Mouse (Mus musculus): ENCODE results near the gene Cd3g. TPM values are rescaled to one million over a fixed set of nuclear protein-coding genes. Genes with fewer than 3 reads are reported as not detected.
A peak's percentile ranks its signal among the peaks of the same experiment; 100 is the strongest.

The Cd3g gene
- polyA plus RNA-seq (2015; fragmentation: Nextera tagmentation; extraction: Ambion mirVana), result 0.63 and 1.1 TPM in 2 replicates

- H3K9ac ChIP-seq (replicated peaks; ENCODE audit: low read depth), result no peak within 1 kb of the TSS
- 56% methylated on average over 3 of the region's 3 CpGs for WGBS
- no peak within 1 kb of the TSS for H3K27ac ChIP-seq (ENCODE audit: low read length)
- no peak within 1 kb of the TSS for H3K4me3 ChIP-seq (ENCODE audit: low read depth, low read length)
- no peaks in the 10 kb centered on the region for H3K9me3 ChIP-seq (ENCODE audit: low read length)
- no peaks in the 10 kb centered on the region for H3K4me1 ChIP-seq (ENCODE audit: insufficient read depth, low read depth, low read length)
- ATAC-seq (no peak), DNase-seq (ENCODE audit: low spot score) (no peak)
- H3K36me3 ChIP-seq (ENCODE audit: insufficient read depth, low read length), result no peaks in the 10 kb centered on the region
- no peak within 1 kb of the TSS for H3K4me2 ChIP-seq (replicated peaks; ENCODE audit: low read depth, low read length)
- H3K27me3 ChIP-seq (replicated peaks; ENCODE audit: insufficient read depth, low read length), result no peaks in the 10 kb centered on the region
- TF ChIP-seq EP300 (IDR thresholded peaks at IDR 0.05) (no peak), CTCF (IDR thresholded peaks at IDR 0.05) (no peak)
These were observed at the start of gene Cd3g for GRCm38 (mm10) chr9:44980242-44980641. Cd3g (minus strand) TSS chr9:44980431.

- 52% methylated on average over 8 of the region's 8 CpGs for WGBS
- no peaks in the 10 kb centered on the region for H3K9me3 ChIP-seq (ENCODE audit: low read length)
- DNase-seq (ENCODE audit: low spot score) (peak; percentile 23), ATAC-seq (no peak)
- no peaks in the 10 kb centered on the region for H3K27me3 ChIP-seq (replicated peaks; ENCODE audit: insufficient read depth, low read length)
- H3K4me1 ChIP-seq (ENCODE audit: insufficient read depth, low read depth, low read length), result no peaks in the 10 kb centered on the region
- H3K27ac ChIP-seq (ENCODE audit: low read length), result no peak overlapping the region
- no peak overlapping the region for H3K9ac ChIP-seq (replicated peaks; ENCODE audit: low read depth)
- no peak overlapping the region for H3K4me2 ChIP-seq (replicated peaks; ENCODE audit: low read depth, low read length)
- no peaks in the 10 kb centered on the region for H3K36me3 ChIP-seq (ENCODE audit: insufficient read depth, low read length)
- H3K4me3 ChIP-seq (ENCODE audit: low read depth, low read length), result no peak overlapping the region
- TF ChIP-seq CTCF (IDR thresholded peaks at IDR 0.05), result no peak
These were observed 47.1 kb upstream of the Cd3g start for GRCm38 (mm10) chr9:45027376-45027775.

- no peak for ATAC-seq
- no peak overlapping the region for H3K4me2 ChIP-seq (replicated peaks; ENCODE audit: low read depth, low read length)
- H3K27me3 ChIP-seq (replicated peaks; ENCODE audit: insufficient read depth, low read length), result no peaks in the 10 kb centered on the region
- H3K4me1 ChIP-seq (ENCODE audit: insufficient read depth, low read depth, low read length), result no peaks in the 10 kb centered on the region
- no peak overlapping the region for H3K4me3 ChIP-seq (ENCODE audit: low read depth, low read length)
- H3K27ac ChIP-seq (ENCODE audit: low read length), result no peak overlapping the region
- no peak overlapping the region for H3K9ac ChIP-seq (replicated peaks; ENCODE audit: low read depth)
- no peaks in the 10 kb centered on the region for H3K9me3 ChIP-seq (ENCODE audit: low read length)
- 52% methylated on average over 2 of the region's 2 CpGs for WGBS
- H3K36me3 ChIP-seq (ENCODE audit: insufficient read depth, low read length), result no peaks in the 10 kb centered on the region
- no peak for TF ChIP-seq CTCF (IDR thresholded peaks at IDR 0.05)
- no peak for TF ChIP-seq EP300 (IDR thresholded peaks at IDR 0.05)
- DNase-seq (ENCODE audit: low spot score), result no peak
These were observed 44.0 kb upstream of the Cd3g start for GRCm38 (mm10) chr9:45024187-45024586.

DNA sequence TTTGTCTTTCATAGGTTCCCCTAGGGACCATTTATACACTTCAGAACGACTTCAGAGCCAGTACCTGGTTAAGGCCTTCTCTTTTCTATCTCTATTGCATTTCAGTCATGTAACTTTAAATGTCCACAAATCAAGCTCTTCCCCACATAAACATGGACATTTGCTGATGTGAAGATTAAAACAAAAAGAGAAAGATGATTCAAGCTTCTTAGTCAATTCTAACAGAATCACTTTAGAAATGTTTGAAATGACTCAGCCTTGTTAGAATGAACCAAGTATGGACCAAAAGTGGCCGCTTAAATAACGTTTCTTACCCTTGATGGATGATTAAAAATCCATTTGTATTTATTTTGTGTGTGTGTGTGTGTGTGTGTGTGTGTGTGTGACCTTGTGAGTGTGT is 43.4 kb upstream of the Cd3g start:
- Histone ChIP-seq H3K4me3 (ENCODE audit: low read depth, low read length) (no peak overlapping the region), H3K9ac (replicated peaks; ENCODE audit: low read depth) (no peak overlapping the region), H3K4me2 (replicated peaks; ENCODE audit: low read depth, low read length) (no peak overlapping the region), H3K4me1 (ENCODE audit: insufficient read depth, low read depth, low read length) (no peaks in the 10 kb centered on the region), H3K27ac (ENCODE audit: low read length) (no peak overlapping the region), H3K36me3 (ENCODE audit: insufficient read depth, low read length) (no peaks in the 10 kb centered on the region), H3K9me3 (ENCODE audit: low read length) (no peaks in the 10 kb centered on the region), H3K27me3 (replicated peaks; ENCODE audit: insufficient read depth, low read length) (no peaks in the 10 kb centered on the region)
- no peak for TF ChIP-seq CTCF (IDR thresholded peaks at IDR 0.05)
- TF ChIP-seq EP300 (IDR thresholded peaks at IDR 0.05), result no peak
- WGBS, result 53% methylated on average over 3 of the region's 3 CpGs
- DNase-seq (ENCODE audit: low spot score), result no peak
- no peak for ATAC-seq

DNA sequence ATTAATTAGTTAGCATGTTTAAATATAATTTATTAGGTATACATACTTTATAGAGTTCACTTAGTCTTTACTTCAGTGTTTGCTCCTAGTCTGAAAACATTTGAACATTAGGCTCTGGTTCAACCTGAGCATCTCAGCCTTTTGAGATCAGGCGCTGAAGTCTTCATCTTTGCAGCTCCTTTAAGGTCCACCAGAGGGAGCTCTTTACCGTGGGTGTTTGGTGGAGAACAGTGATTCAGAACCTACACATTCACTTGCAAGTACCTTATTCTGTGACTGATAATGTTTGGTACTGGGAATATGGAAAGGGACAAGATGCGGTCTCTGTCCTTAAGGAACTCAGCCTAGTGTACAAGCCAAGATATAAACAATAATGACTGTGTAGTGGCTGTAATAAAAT is 42.6 kb upstream of the Cd3g start:
- Histone ChIP-seq H3K36me3 (ENCODE audit: insufficient read depth, low read length) (no peaks in the 10 kb centered on the region), H3K4me3 (ENCODE audit: low read depth, low read length) (no peak overlapping the region), H3K27me3 (replicated peaks; ENCODE audit: insufficient read depth, low read length) (no peaks in the 10 kb centered on the region), H3K9me3 (ENCODE audit: low read length) (no peaks in the 10 kb centered on the region), H3K4me1 (ENCODE audit: insufficient read depth, low read depth, low read length) (no peaks in the 10 kb centered on the region), H3K4me2 (replicated peaks; ENCODE audit: low read depth, low read length) (no peak overlapping the region), H3K27ac (ENCODE audit: low read length) (no peak overlapping the region), H3K9ac (replicated peaks; ENCODE audit: low read depth) (no peak overlapping the region)
- DNase-seq (ENCODE audit: low spot score), result peak; percentile 76
- TF ChIP-seq EP300 (IDR thresholded peaks at IDR 0.05) (no peak), CTCF (IDR thresholded peaks at IDR 0.05) (peak; percentile 90)
- 13% methylated on average over 3 of the region's 3 CpGs for WGBS
- ATAC-seq, result no peak

GRCm38 (mm10) chr9:45018031-45018430 is 37.8 kb upstream of the Cd3g start:
- H3K4me1 ChIP-seq (ENCODE audit: insufficient read depth, low read depth, low read length), result no peaks in the 10 kb centered on the region
- no peaks in the 10 kb centered on the region for H3K36me3 ChIP-seq (ENCODE audit: insufficient read depth, low read length)
- WGBS, result 81% methylated on average over 11 of the region's 11 CpGs
- no peak for ATAC-seq
- no peak overlapping the region for H3K4me2 ChIP-seq (replicated peaks; ENCODE audit: low read depth, low read length)
- no peak overlapping the region for H3K4me3 ChIP-seq (ENCODE audit: low read depth, low read length)
- H3K9me3 ChIP-seq (ENCODE audit: low read length), result no peaks in the 10 kb centered on the region
- DNase-seq (ENCODE audit: low spot score), result no peak
- TF ChIP-seq CTCF (IDR thresholded peaks at IDR 0.05), result no peak
- TF ChIP-seq EP300 (IDR thresholded peaks at IDR 0.05), result no peak
- no peaks in the 10 kb centered on the region for H3K27me3 ChIP-seq (replicated peaks; ENCODE audit: insufficient read depth, low read length)
- H3K9ac ChIP-seq (replicated peaks; ENCODE audit: low read depth), result no peak overlapping the region
- H3K27ac ChIP-seq (ENCODE audit: low read length), result no peak overlapping the region

DNA sequence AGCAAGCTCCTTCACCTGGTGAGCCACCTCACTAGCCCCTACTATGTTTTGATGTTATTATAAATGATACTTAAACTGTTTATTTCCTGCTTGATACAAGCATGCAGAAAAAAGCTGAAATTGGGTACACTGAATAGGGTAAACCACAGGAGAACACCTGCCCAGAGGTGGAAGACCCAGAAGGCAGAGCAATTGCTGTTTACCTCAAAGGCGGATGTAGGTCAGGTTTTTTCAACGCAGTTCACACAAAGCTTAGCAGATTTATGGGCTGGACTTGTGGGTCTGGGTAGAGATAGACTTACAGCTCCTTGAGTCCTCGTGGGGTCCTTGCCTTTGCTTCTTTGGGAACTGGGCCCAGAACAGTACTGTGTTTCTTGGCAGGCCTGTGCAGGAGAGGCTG is 35.6 kb upstream of the Cd3g start:
- WGBS, result 63% methylated on average over 3 of the region's 3 CpGs
- H3K4me2 ChIP-seq (replicated peaks; ENCODE audit: low read depth, low read length), result no peak overlapping the region
- H3K9me3 ChIP-seq (ENCODE audit: low read length), result no peaks in the 10 kb centered on the region
- no peak overlapping the region for H3K9ac ChIP-seq (replicated peaks; ENCODE audit: low read depth)
- H3K27ac ChIP-seq (ENCODE audit: low read length), result no peak overlapping the region
- no peaks in the 10 kb centered on the region for H3K4me1 ChIP-seq (ENCODE audit: insufficient read depth, low read depth, low read length)
- ATAC-seq (no peak), DNase-seq (ENCODE audit: low spot score) (no peak)
- H3K27me3 ChIP-seq (replicated peaks; ENCODE audit: insufficient read depth, low read length), result no peaks in the 10 kb centered on the region
- no peaks in the 10 kb centered on the region for H3K36me3 ChIP-seq (ENCODE audit: insufficient read depth, low read length)
- no peak for TF ChIP-seq CTCF (IDR thresholded peaks at IDR 0.05)
- no peak for TF ChIP-seq EP300 (IDR thresholded peaks at IDR 0.05)
- H3K4me3 ChIP-seq (ENCODE audit: low read depth, low read length), result no peak overlapping the region

All from lung, postnatal 0 days (tissue).